Mouse (Mus musculus): ENCODE data around the gene Hspb11.

GRCm38 (mm10) chr4:107226313-107226712 is 27.1 kb upstream of the Hspb11 start:
- no peak for TF ChIP-seq CTCF (IDR thresholded peaks at IDR 0.05; ENCODE audit: borderline replicate concordance, insufficient read depth, low read depth, low read length)
- no peak for TF ChIP-seq POLR2A (IDR thresholded peaks at IDR 0.05; ENCODE audit: borderline replicate concordance, insufficient read depth, low read length)

Measured in cerebellum, adult 2 months (tissue).